Mouse (Mus musculus): ENCODE measurements around the gene Zbtb7b. TPM values are rescaled to one million over a fixed set of nuclear protein-coding genes. Genes with fewer than 3 reads are reported as not detected.
A peak's percentile ranks its signal among the peaks of the same experiment; 100 is the strongest.

Zbtb7b gene
- polyA plus RNA-seq, 1 experiment from 2014 or later = 1.9 TPM

- Histone ChIP-seq H3K9me3 (no peaks in the 10 kb centered on the region), H3K27me3 (ENCODE audit: insufficient read depth, poor library complexity, severe bottlenecking) (peaks cover 42% of the 10 kb centered on the region), H3K27ac (no peak overlapping the region), H3K4me1 (peaks cover 18% of the 10 kb centered on the region), H3K36me3 (no peaks in the 10 kb centered on the region), H3K4me3 (no peak overlapping the region)
- WGBS = 66% methylated on average over 20 of the region's 20 CpGs
- no peak for DNase-seq (ENCODE audit: low spot score)
Measured at GRCm38 (mm10) chr3:89365486-89366414, 28.8 kb downstream of the Zbtb7b start.

- H3K9me3 ChIP-seq = no peaks in the 10 kb centered on the region
- no peak for DNase-seq (ENCODE audit: low spot score)
- no peaks in the 10 kb centered on the region for H3K36me3 ChIP-seq
- no peak within 1 kb of the TSS for H3K4me3 ChIP-seq
- peaks cover 42% of the 10 kb centered on the region for H3K27me3 ChIP-seq (ENCODE audit: insufficient read depth, poor library complexity, severe bottlenecking)
- WGBS = 85% methylated on average over 11 of the region's 11 CpGs
- H3K27ac ChIP-seq = no peak within 1 kb of the TSS
- H3K4me1 ChIP-seq = peaks cover 16% of the 10 kb centered on the region
Measured at GRCm38 (mm10) chr3:89365153-89365485, 29.5 kb downstream of the Zbtb7b start, which contains the start of gene Dcst1. Dcst1 (minus strand) TSS chr3:89365253.

GRCm38 (mm10) chr3:89364631-89365030 lies 29.9 kb downstream of the Zbtb7b start:
- whole genome bisulfite sequencing = 60% methylated on average over 8 of the region's 8 CpGs

GRCm38 (mm10) chr3:89361675-89362074 lies 32.9 kb downstream of the Zbtb7b start, which contains the start of gene Dcst2:
Dcst2 (plus strand) TSS chr3:89361975.
- WGBS = 77% methylated on average over 7 of the region's 7 CpGs
- Histone ChIP-seq H3K9me3 (no peaks in the 10 kb centered on the region), H3K36me3 (no peaks in the 10 kb centered on the region), H3K4me1 (peaks cover 6% of the 10 kb centered on the region; the same call in 1 of the 2 replicates), H3K27me3 (ENCODE audit: insufficient read depth, poor library complexity, severe bottlenecking) (peaks cover 43% of the 10 kb centered on the region), H3K27ac (no peak within 1 kb of the TSS), H3K4me3 (no peak within 1 kb of the TSS)
- no peak for DNase-seq (ENCODE audit: low spot score)

More at GRCm38 (mm10) chr3:89364631-89365030, 29.9 kb downstream of the Zbtb7b start:
- DNase-seq (ENCODE audit: low spot score) = no peak
- Histone ChIP-seq H3K27ac (no peak overlapping the region), H3K4me3 (no peak overlapping the region), H3K36me3 (no peaks in the 10 kb centered on the region), H3K4me1 (peaks cover 16% of the 10 kb centered on the region), H3K27me3 (ENCODE audit: insufficient read depth, poor library complexity, severe bottlenecking) (peaks cover 42% of the 10 kb centered on the region), H3K9me3 (no peaks in the 10 kb centered on the region)

DNA sequence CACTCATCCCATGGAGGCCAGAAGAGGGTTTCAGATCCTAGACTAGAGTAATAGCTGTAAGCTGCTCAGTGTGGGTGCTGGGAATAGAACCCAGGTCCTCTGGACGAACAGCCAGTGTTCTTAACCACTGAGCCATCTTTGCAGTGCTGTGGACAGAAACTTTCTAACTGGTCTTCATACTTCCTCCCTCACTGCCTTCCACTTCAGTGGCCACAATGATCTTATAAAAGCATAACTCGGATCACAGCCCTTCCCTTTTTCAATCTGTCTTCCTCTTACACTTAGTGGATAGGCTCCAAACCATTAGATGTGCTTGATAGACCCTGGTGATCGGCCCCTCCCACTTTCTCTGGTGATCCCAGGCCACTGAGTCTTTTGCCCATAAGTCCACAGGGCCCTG lies 34.3 kb downstream of the Zbtb7b start:
- 79% methylated on average over 3 of the region's 3 CpGs for WGBS
- Histone ChIP-seq H3K27ac (no peak overlapping the region), H3K4me1 (peaks cover 6% of the 10 kb centered on the region), H3K27me3 (ENCODE audit: insufficient read depth, poor library complexity, severe bottlenecking) (peaks cover 43% of the 10 kb centered on the region), H3K4me3 (no peak overlapping the region), H3K36me3 (no peaks in the 10 kb centered on the region), H3K9me3 (no peaks in the 10 kb centered on the region)
- DNase-seq (ENCODE audit: low spot score) = no peak

- WGBS = 79% methylated on average over 6 of the region's 6 CpGs
Measured at GRCm38 (mm10) chr3:89359630-89360029, 34.9 kb downstream of the Zbtb7b start.

GRCm38 (mm10) chr3:89356029-89356428 lies 38.5 kb downstream of the Zbtb7b start:
- no peak overlapping the region for H3K27ac ChIP-seq
- no peaks in the 10 kb centered on the region for H3K36me3 ChIP-seq
- 60% methylated on average over 9 of the region's 9 CpGs for WGBS
- no peaks in the 10 kb centered on the region for H3K9me3 ChIP-seq
- H3K27me3 ChIP-seq (ENCODE audit: insufficient read depth, poor library complexity, severe bottlenecking) = peaks cover 65% of the 10 kb centered on the region
- peaks cover 11% of the 10 kb centered on the region for H3K4me1 ChIP-seq
- no peak for DNase-seq (ENCODE audit: low spot score)
- no peak overlapping the region for H3K4me3 ChIP-seq

More at GRCm38 (mm10) chr3:89359630-89360029, 34.9 kb downstream of the Zbtb7b start:
- H3K4me1 ChIP-seq = peaks cover 11% of the 10 kb centered on the region
- DNase-seq (ENCODE audit: low spot score) = no peak
- H3K9me3 ChIP-seq = no peaks in the 10 kb centered on the region
- H3K4me3 ChIP-seq = no peak overlapping the region
- no peak overlapping the region for H3K27ac ChIP-seq
- H3K36me3 ChIP-seq = no peaks in the 10 kb centered on the region
- H3K27me3 ChIP-seq (ENCODE audit: insufficient read depth, poor library complexity, severe bottlenecking) = peaks cover 41% of the 10 kb centered on the region

DNA sequence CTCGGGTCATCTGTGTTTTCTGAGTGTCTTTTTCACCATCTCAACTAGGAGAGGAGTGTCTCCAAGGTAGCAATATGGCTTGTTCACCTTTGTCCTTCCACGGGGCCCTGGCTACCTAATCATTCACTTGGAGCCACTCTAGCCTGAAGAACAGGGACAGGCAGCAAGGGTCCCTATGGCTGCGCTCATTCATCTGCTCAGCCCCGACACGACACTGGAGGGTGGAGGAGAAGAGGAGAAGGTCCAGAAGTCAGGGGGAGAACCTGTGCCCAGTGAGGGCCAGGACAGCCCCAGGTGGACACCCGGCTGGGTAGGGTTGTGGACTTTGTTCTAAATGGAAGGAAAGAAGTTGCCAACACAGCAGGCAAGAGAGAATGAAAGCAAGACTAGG lies 39.1 kb downstream of the Zbtb7b start:
- 81% methylated on average over 6 of the region's 6 CpGs for WGBS
- no peak overlapping the region for H3K27ac ChIP-seq
- H3K27me3 ChIP-seq (ENCODE audit: insufficient read depth, poor library complexity, severe bottlenecking) = peaks cover 70% of the 10 kb centered on the region

GRCm38 (mm10) chr3:89354816-89355511 lies 39.6 kb downstream of the Zbtb7b start:
- DNase-seq (ENCODE audit: low spot score) = peak; percentile 88
- no peak overlapping the region for H3K27ac ChIP-seq
- peaks cover 18% of the 10 kb centered on the region for H3K4me1 ChIP-seq
- H3K27me3 ChIP-seq (ENCODE audit: insufficient read depth, poor library complexity, severe bottlenecking) = peaks cover 75% of the 10 kb centered on the region
- H3K9me3 ChIP-seq = no peaks in the 10 kb centered on the region
- 17% methylated on average over 5 of the region's 5 CpGs for WGBS
- no peaks in the 10 kb centered on the region for H3K36me3 ChIP-seq
- H3K4me3 ChIP-seq = no peak overlapping the region

More for the DNA sequence above, 39.1 kb downstream of the Zbtb7b start:
- Histone ChIP-seq H3K4me1 (peaks cover 13% of the 10 kb centered on the region), H3K4me3 (no peak overlapping the region), H3K9me3 (no peaks in the 10 kb centered on the region), H3K36me3 (no peaks in the 10 kb centered on the region)
- DNase-seq (ENCODE audit: low spot score) = no peak

DNA sequence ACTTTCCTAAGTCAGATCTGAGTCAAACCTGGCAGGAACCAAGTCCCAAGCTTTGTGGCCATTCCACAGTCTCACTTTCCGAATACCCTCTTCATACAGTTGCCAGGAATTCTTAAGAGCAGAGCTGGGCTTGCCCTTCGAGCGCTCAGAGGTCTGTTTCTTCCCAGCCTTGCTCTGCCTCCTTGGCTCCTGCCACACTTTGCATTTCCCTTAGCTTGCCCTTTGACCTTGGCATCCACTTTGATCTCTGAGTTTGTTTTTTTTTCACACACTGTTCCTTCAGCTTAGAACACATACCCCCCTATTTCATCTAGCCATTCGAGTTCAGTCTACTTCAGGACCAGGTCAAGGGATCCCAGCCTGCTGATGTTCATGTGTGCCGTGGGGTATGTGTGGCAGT lies 43.3 kb downstream of the Zbtb7b start:
- WGBS = 56% methylated on average over 5 of the region's 5 CpGs
- Histone ChIP-seq H3K27me3 (ENCODE audit: insufficient read depth, poor library complexity, severe bottlenecking) (peaks cover 72% of the 10 kb centered on the region), H3K36me3 (no peaks in the 10 kb centered on the region), H3K9me3 (no peaks in the 10 kb centered on the region), H3K27ac (no peak overlapping the region), H3K4me3 (no peak overlapping the region), H3K4me1 (peaks cover 36% of the 10 kb centered on the region)
- no peak for DNase-seq (ENCODE audit: low spot score)

DNA sequence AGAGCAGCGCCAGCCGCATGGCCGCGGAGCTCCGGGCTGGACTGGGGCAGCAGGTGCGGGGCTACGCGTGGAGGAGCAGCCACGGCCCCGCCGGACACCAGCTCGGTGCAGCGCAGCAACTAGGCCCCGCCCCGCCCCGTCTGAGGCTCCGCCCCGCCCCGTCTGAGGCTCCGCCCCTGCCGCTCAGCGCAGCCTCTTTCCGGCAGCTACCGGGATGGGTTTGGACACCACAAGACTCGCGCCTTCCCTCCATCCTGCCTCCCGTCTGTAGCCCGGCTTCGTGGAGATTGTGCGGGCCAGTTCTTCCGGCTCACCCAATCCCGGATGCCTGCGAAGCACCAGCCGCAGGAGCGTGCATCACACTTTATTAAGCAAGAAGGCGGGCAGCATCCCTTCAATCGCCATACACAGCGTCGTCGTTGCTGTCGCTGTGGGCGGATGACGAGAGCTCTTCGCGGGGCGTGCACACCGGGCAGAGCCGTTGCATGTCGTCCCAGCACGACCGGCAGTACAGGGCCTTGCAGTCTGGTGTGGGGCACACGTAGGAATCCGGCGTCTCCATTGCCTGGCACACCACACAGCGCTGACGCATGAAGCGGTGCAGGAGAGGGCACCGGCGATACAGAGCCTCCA lies 44.6 kb downstream of the Zbtb7b start, which contains the start of gene Adam15:
Gene Adam15, minus strand, starts transcription at position 128 of the 633 bp plus-strand sequence.
- peak within 1 kb of the TSS; percentile 77 for H3K27ac ChIP-seq
- peaks cover 27% of the 10 kb centered on the region for H3K4me1 ChIP-seq
- WGBS = under 1% methylated on average over 59 of the region's 59 CpGs
- DNase-seq (ENCODE audit: low spot score) = peak; percentile 93
- no peaks in the 10 kb centered on the region for H3K9me3 ChIP-seq
- peaks cover 59% of the 10 kb centered on the region for H3K27me3 ChIP-seq (ENCODE audit: insufficient read depth, poor library complexity, severe bottlenecking)
- H3K36me3 ChIP-seq = peaks cover 5% of the 10 kb centered on the region; the same call in 1 of the 2 replicates
- H3K4me3 ChIP-seq = peak within 1 kb of the TSS; percentile 76

- Histone ChIP-seq H3K4me1 (peaks cover 25% of the 10 kb centered on the region), H3K27me3 (ENCODE audit: insufficient read depth, poor library complexity, severe bottlenecking) (peaks cover 58% of the 10 kb centered on the region), H3K36me3 (peaks cover 5% of the 10 kb centered on the region; the same call in 1 of the 2 replicates), H3K27ac (peak overlapping the region; percentile 77), H3K4me3 (peak overlapping the region; percentile 76), H3K9me3 (no peaks in the 10 kb centered on the region)
- DNase-seq (ENCODE audit: low spot score) = no peak
- under 1% methylated on average over 38 of the region's 38 CpGs for WGBS
Measured at GRCm38 (mm10) chr3:89348911-89349868, 45.4 kb downstream of the Zbtb7b start.
